In genomic region chr15:91179911-91180622, GRCm38 (mm10) we compare ENCODE assay signal across 13 mouse cellular contexts. TPM values are rescaled to one million over a fixed set of nuclear protein-coding genes. Genes with fewer than 3 reads are reported as not detected.
DNase-seq lines count a peak whose midpoint lies in the region; ATAC-seq lines count a peak whose summit lies in the region.
"Had no signal": no experiment of that assay in that cellular context is flagged by ENCODE, and none has a peak within 500 bp of the region (broad histone marks: within the 10 kb centered on the region; RNA-seq: fewer than 3 reads in every experiment).

No protein-coding gene starts in this region.

- peak; percentile 64 for ATAC-seq in megakaryocyte progenitor cell, adult 5-6 weeks (replicated peaks; ENCODE audit: poor library complexity)
- ATAC-seq: intestine, embryonic 15.5 days had no signal

- DNase-seq in adrenal gland, postnatal 14 days = peak; percentile 11
- DNase-seq in adrenal gland, postnatal 25 days = no peak
- DNase-seq in lung, postnatal 36 days = peak; percentile 64
- DNase-seq in lung, postnatal 14 days = no peak
- peak; percentile 27 to 53 for DNase-seq in cerebellum, postnatal 25 days
- no peak for DNase-seq in thymus, postnatal 36 days
- no peak for DNase-seq in kidney, postnatal 14 days
- DNase-seq: right cerebral cortex, postnatal 14 days had no signal

RNA-seq across cellular contexts. Expression of gene Abcd2, which starts 11.5 kb away (rescaled TPM):
- total RNA-seq in adrenal gland, postnatal 14 days (2021) = 5.7 and 13.3 TPM in 2 replicates
- 8.7 and 10.5 TPM in 2 replicates for total RNA-seq in adrenal gland, postnatal 25 days (2021)
- 31.1 and 39.5 TPM in 2 replicates for total RNA-seq in megakaryocyte progenitor cell, adult 5-6 weeks (2015)
- 40.6 and 43.8 TPM in 2 replicates for total RNA-seq in megakaryocyte progenitor cell, adult 5-6 weeks (2017)
- total RNA-seq: MEL had no signal

RNA-seq across cellular contexts. Expression of gene CN725425, which starts 19.2 kb away (rescaled TPM):
- total RNA-seq in adrenal gland, postnatal 14 days (2021) = not detected in 2 replicates
- total RNA-seq in adrenal gland, postnatal 25 days (2021) = not detected in 2 replicates
- not detected in 2 replicates for total RNA-seq in megakaryocyte progenitor cell, adult 5-6 weeks (2015)
- total RNA-seq in megakaryocyte progenitor cell, adult 5-6 weeks (2017) = not detected in 2 replicates
- total RNA-seq: adrenal gland, adult 18-20 months; gastrocnemius, postnatal 4 days; MEL had no signal

Comparison
In these comparisons a context has a peak if more than half of its experiments do, and no peak if none do; other contexts are left out.
1. DNase-seq: peak in adrenal gland, postnatal 14 days (single experiment), lung, postnatal 36 days (single experiment) and cerebellum, postnatal 25 days (2 of 2); none in adrenal gland, postnatal 25 days (single experiment), lung, postnatal 14 days (single experiment), thymus, postnatal 36 days (0 of 2) and kidney, postnatal 14 days (single experiment).